Mouse (Mus musculus) MEL (cell line): ENCODE results near the gene Cenpp. TPM values are rescaled to one million over a fixed set of nuclear protein-coding genes. Genes with fewer than 3 reads are reported as not detected.

Source experiments
- DNase-seq: peaks from one replicate; pipeline ENCODE4 v3.0.0; 2011; ENCODE audit warnings: low read depth, low spot score
- H3K27ac ChIP-seq: 2 replicates; pipeline ENCODE4 v1.5.1; 2012; ENCODE audit warnings: low read depth, mild to moderate bottlenecking, control low read depth, low read length, moderate library complexity; ENCODE audit not compliant: control insufficient read depth
- H3K27me3 ChIP-seq, 2 experiments: fragments of 150-350 bp in 1 of 2; sonication (generic) in 1 of 2; 2 replicates each; pipeline ENCODE4 v1.6.1; 2012; ENCODE audit warnings: low read length in 2 of 2, mild to moderate bottlenecking in 2 of 2, improper control_type of control experiment in 1 of 2, moderate library complexity in 1 of 2; ENCODE audit not compliant: insufficient read depth in 2 of 2, control insufficient read depth in 1 of 2
- H3K36me3 ChIP-seq, 2 experiments: 2 replicates each; pipeline ENCODE4 v1.6.1; 2012 to 2014; ENCODE audit warnings: low read length in 2 of 2, improper control_type of control experiment in 1 of 2, inconsistent platforms in 1 of 2, mild to moderate bottlenecking in 1 of 2; ENCODE audit not compliant: insufficient read depth in 2 of 2, control insufficient read depth in 1 of 2
- H3K4me1 ChIP-seq, 2 experiments: fragments of 150-350 bp in 1 of 2; sonication (generic) in 1 of 2; 2 replicates each; pipeline ENCODE4 v1.6.1; 2012; ENCODE audit warnings: low read length in 2 of 2, improper control_type of control experiment in 1 of 2, mild to moderate bottlenecking in 1 of 2; ENCODE audit not compliant: insufficient read depth in 2 of 2, control insufficient read depth in 1 of 2
- H3K4me3 ChIP-seq, 2 experiments: fragments of 150-350 bp in 1 of 2; sonication (generic) in 1 of 2; 2 replicates each; pipeline ENCODE4 v1.5.1; 2012; ENCODE audit warnings: low read depth in 2 of 2, low read length in 2 of 2, mild to moderate bottlenecking in 2 of 2, moderate library complexity in 2 of 2, control low read depth in 1 of 2, improper control_type of control experiment in 1 of 2; ENCODE audit not compliant: control insufficient read depth in 1 of 2, insufficient read depth in 1 of 2
- H3K79me2 ChIP-seq: 2 replicates; pipeline ENCODE4 v1.6.1; 2012; ENCODE audit warnings: mild to moderate bottlenecking, low read length, moderate library complexity; ENCODE audit not compliant: control insufficient read depth, poor library complexity, insufficient read depth
- H3K9ac ChIP-seq: 2 replicates; pipeline ENCODE4 v1.6.1; 2012; ENCODE audit warnings: low read depth, mild to moderate bottlenecking, control low read depth, low read length, moderate library complexity; ENCODE audit not compliant: control insufficient read depth, poor library complexity, severe bottlenecking
- H3K9me3 ChIP-seq: fragments of 150-350 bp; sonication (generic); replicated peaks from 2 replicates; pipeline ENCODE4 v1.6.1; 2012; ENCODE audit warnings: mild to moderate bottlenecking, low read length, improper control_type of control experiment, moderate library complexity; ENCODE audit not compliant: insufficient read depth
- CHD1 ChIP-seq: IDR thresholded peaks from 2 replicates; pipeline ENCODE4 v1.6.1; 2012; ENCODE audit warnings: low read depth, mild to moderate bottlenecking, inconsistent platforms, low read length, improper control_type of control experiment
- CTCF ChIP-seq, 3 experiments: IDR thresholded peaks in 2 of 3; conservative IDR thresholded peaks in 1 of 3; 2 replicates each; pipeline ENCODE4 v1.5.1; 2011 to 2012; ENCODE audit warnings: low read length in 3 of 3, low read depth in 2 of 3, mild to moderate bottlenecking in 2 of 3, improper control_type of control experiment in 1 of 3, inconsistent platforms in 1 of 3, mixed read lengths in 1 of 3, moderate library complexity in 1 of 3; ENCODE audit not compliant: control insufficient read depth in 1 of 3, insufficient read depth in 1 of 3, poor library complexity in 1 of 3, severe bottlenecking in 1 of 3
- E2F4 ChIP-seq: IDR thresholded peaks from 2 replicates; pipeline ENCODE4 v1.6.1; 2011; ENCODE audit warnings: low read depth, low read length, improper control_type of control experiment, borderline replicate concordance
- EP300 ChIP-seq, 2 experiments: IDR thresholded peaks; 2 replicates each; pipeline ENCODE4 v1.6.1; 2011; ENCODE audit warnings: improper control_type of control experiment in 2 of 2, low read length in 2 of 2, low read depth in 1 of 2, mild to moderate bottlenecking in 1 of 2
- GABPA ChIP-seq: IDR thresholded peaks from 2 replicates; pipeline ENCODE4 v1.6.1; 2012; ENCODE audit warnings: low read depth, mild to moderate bottlenecking, inconsistent platforms, low read length, improper control_type of control experiment, moderate library complexity
- GATA1 ChIP-seq: IDR thresholded peaks from 2 replicates; pipeline ENCODE4 v1.6.1; 2011; ENCODE audit warnings: low read depth, low read length, improper control_type of control experiment
- HCFC1 ChIP-seq: IDR thresholded peaks from 2 replicates; pipeline ENCODE4 v1.6.1; 2012; ENCODE audit warnings: low read depth, mild to moderate bottlenecking, inconsistent platforms, low read length, improper control_type of control experiment, moderate library complexity
- JUND ChIP-seq: IDR thresholded peaks from 2 replicates; pipeline ENCODE4 v1.6.1; 2011; ENCODE audit warnings: low read depth, mild to moderate bottlenecking, improper control_type of control experiment, low read length
- MAZ ChIP-seq: IDR thresholded peaks from 2 replicates; pipeline ENCODE4 v1.6.1; 2012; ENCODE audit warnings: low read depth, mild to moderate bottlenecking, inconsistent platforms, low read length, improper control_type of control experiment
- MEF2A ChIP-seq: IDR thresholded peaks from 2 replicates; pipeline ENCODE4 v1.6.1; 2014; ENCODE audit warnings: low read depth, mild to moderate bottlenecking, inconsistent platforms, low read length, improper control_type of control experiment; ENCODE audit not compliant: poor library complexity, insufficient replicate concordance, severe bottlenecking; ENCODE audit errors: extremely low read depth
- MXI1 ChIP-seq: IDR thresholded peaks from 2 replicates; pipeline ENCODE4 v1.6.1; 2011; ENCODE audit warnings: mild to moderate bottlenecking, low read depth, low read length, improper control_type of control experiment
- NELFE ChIP-seq: IDR thresholded peaks from 2 replicates; pipeline ENCODE4 v1.6.1; 2011; ENCODE audit warnings: low read depth, low read length, improper control_type of control experiment
- NRF1 ChIP-seq: IDR thresholded peaks from 2 replicates; pipeline ENCODE4 v1.6.1; 2014; ENCODE audit warnings: low read depth, mild to moderate bottlenecking, inconsistent platforms, low read length, improper control_type of control experiment, moderate library complexity; ENCODE audit not compliant: poor library complexity, insufficient read depth, severe bottlenecking
- POLR2A ChIP-seq, 2 experiments: IDR thresholded peaks; 2 replicates each; pipeline ENCODE4 v1.6.1; 2011 to 2012; ENCODE audit warnings: low read length in 2 of 2, mild to moderate bottlenecking in 2 of 2, control low read depth in 1 of 2, improper control_type of control experiment in 1 of 2, low read depth in 1 of 2, moderate library complexity in 1 of 2; ENCODE audit not compliant: control insufficient read depth in 1 of 2, insufficient read depth in 1 of 2, poor library complexity in 1 of 2
- RAD21 ChIP-seq: IDR thresholded peaks from 2 replicates; pipeline ENCODE4 v1.6.1; 2011; ENCODE audit warnings: mild to moderate bottlenecking, low read depth, low read length, improper control_type of control experiment
- RCOR1 ChIP-seq: IDR thresholded peaks from 2 replicates; pipeline ENCODE4 v1.6.1; 2012; ENCODE audit warnings: low read depth, mild to moderate bottlenecking, inconsistent platforms, low read length, improper control_type of control experiment
- SMC3 ChIP-seq: IDR thresholded peaks from 2 replicates; pipeline ENCODE4 v1.6.1; 2011; ENCODE audit warnings: low read depth, low read length, improper control_type of control experiment
- TAL1 ChIP-seq: IDR thresholded peaks from 2 replicates; pipeline ENCODE4 v1.6.1; 2012; ENCODE audit warnings: mild to moderate bottlenecking, inconsistent platforms, low read length, moderate library complexity, mixed read lengths
- TBP ChIP-seq: IDR thresholded peaks from 2 replicates; pipeline ENCODE4 v1.8.0; 2011; ENCODE audit warnings: low read depth, low read length, improper control_type of control experiment
- TCF12 ChIP-seq: IDR thresholded peaks from 2 replicates; pipeline ENCODE4 v1.6.1; 2014; ENCODE audit warnings: low read depth, mild to moderate bottlenecking, inconsistent platforms, low read length, improper control_type of control experiment, moderate library complexity
- USF1 ChIP-seq: IDR thresholded peaks from 2 replicates; pipeline ENCODE4 v1.6.1; 2014; ENCODE audit warnings: low read depth, mild to moderate bottlenecking, inconsistent platforms, low read length, improper control_type of control experiment, moderate library complexity
- ZC3H11A ChIP-seq: IDR thresholded peaks from 2 replicates; pipeline ENCODE4 v1.6.1; 2012; ENCODE audit warnings: low read depth, mild to moderate bottlenecking, inconsistent platforms, low read length, improper control_type of control experiment
- ZKSCAN1 ChIP-seq: IDR thresholded peaks from 2 replicates; pipeline ENCODE4 v1.6.1; 2012; ENCODE audit warnings: low read depth, mild to moderate bottlenecking, inconsistent platforms, low read length, improper control_type of control experiment, moderate library complexity
- ZMIZ1 ChIP-seq: IDR thresholded peaks from 2 replicates; pipeline ENCODE4 v1.6.1; 2012; ENCODE audit warnings: low read depth, mild to moderate bottlenecking, inconsistent platforms, low read length, improper control_type of control experiment, moderate library complexity
- ZNF384 ChIP-seq: IDR thresholded peaks from 2 replicates; pipeline ENCODE4 v1.6.1; 2012; ENCODE audit warnings: low read depth, mild to moderate bottlenecking, inconsistent platforms, low read length, improper control_type of control experiment
- polyA plus RNA-seq, 2 experiments: library from polyadenylated mRNA; stranded (reverse) in 1 of 2; unstranded in 1 of 2; fragments of >175 nt in 1 of 2; fragments of >200 nt in 1 of 2; gene quantifications; 2 replicates each; pipeline versions ENCODE4 v1.2.1 to v1.2.4; 2012; ENCODE audit warnings: low replicate concordance in 2 of 2, low read depth in 1 of 2; ENCODE audit not compliant: insufficient read length in 2 of 2, insufficient read depth in 1 of 2, missing spikeins in 1 of 2
- total RNA-seq: library from RNA; depleted of rRNA; stranded (reverse); fragments of 300-350 nt; gene quantifications from 2 replicates; pipeline ENCODE4 v1.2.3, GENCODE M21; 2012

Gene Cenpp
- total and polyA plus RNA-seq, 3 experiments, result 13.2 to 17.9 TPM; not detected in 1

DNA sequence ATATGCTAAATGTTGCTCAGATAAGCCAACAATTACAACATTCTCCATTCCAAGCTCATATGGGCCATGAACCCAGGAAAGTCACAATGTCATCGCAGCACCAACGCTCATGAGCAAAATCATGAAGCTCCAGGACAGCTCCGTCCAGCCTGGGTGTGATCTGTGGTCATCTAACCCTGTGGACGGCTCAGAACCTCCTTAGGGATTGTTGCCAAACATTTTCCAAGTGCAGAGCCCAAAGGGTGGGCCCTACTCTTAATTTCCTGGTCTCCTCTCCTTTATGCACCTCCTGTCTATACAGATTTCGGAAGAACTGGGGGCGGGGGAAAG lies 179.9 kb downstream of the Cenpp start:
- Histone ChIP-seq H3K4me1 (no peaks in the 10 kb centered on the region), H3K27ac (no peak overlapping the region), H3K4me3 (no peak overlapping the region), H3K9ac (no peak overlapping the region), H3K9me3 (no peaks in the 10 kb centered on the region), H3K79me2 (no peaks in the 10 kb centered on the region), H3K36me3 (no peaks in the 10 kb centered on the region), H3K27me3 (no peaks in the 10 kb centered on the region)
- TF ChIP-seq NRF1 (no peak), RAD21 (no peak), TAL1 (no peak), MAZ (no peak), SMC3 (no peak), CHD1 (no peak)
- DNase-seq, result no peak

DNA sequence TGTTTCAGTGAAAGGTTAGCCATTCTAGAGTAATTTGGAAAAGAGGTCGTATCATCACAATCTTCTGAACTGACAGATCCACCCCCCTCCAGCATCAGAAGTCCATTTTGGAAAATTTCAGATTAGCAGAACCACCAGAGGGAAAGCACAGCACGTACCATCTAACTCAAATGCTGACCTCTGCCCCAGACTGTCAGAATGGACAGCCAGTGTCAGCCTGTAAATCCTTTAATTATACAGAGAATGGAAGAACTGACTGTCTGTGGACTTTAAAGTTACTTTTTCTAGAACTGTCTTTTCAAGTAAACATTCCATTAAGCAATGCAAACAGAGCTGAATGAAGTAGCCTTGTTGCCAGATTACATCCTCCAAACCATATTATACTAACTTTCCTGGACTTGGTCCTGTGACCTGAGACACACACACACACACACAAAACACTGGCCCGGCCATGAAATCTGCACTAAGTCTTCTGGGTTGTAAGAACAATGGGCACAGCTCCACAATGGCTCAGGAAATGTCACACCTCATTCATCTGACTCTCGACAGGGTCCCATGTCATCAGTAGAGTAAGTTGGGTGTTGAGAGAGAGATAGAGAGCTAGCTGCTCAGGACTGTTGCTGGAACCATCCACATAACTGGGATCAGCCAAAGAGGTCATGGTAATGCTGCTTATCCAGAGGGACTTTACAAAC lies 180.5 kb downstream of the Cenpp start:
- Histone ChIP-seq H3K27ac (no peak overlapping the region), H3K9ac (no peak overlapping the region), H3K4me1 (no peaks in the 10 kb centered on the region), H3K4me3 (no peak overlapping the region), H3K9me3 (no peaks in the 10 kb centered on the region)
- no peak for TF ChIP-seq ZC3H11A
- no peak for TF ChIP-seq MEF2A
- TF ChIP-seq TBP, result no peak
- TF ChIP-seq POLR2A (IDR thresholded peaks at IDR 0.05; ENCODE audit: control insufficient read depth in 1 of 2, insufficient read depth in 1 of 2, low read depth in 1 of 2, low read length in 2 of 2, poor library complexity in 1 of 2), result no peak
- TF ChIP-seq RAD21, result no peak
- no peak for TF ChIP-seq USF1
- no peak for TF ChIP-seq ZMIZ1
- no peak for TF ChIP-seq TCF12
- TF ChIP-seq, all 39 proteins: peak for 0
- Histone ChIP-seq H3K79me2 (no peaks in the 10 kb centered on the region), H3K27me3 (no peaks in the 10 kb centered on the region), H3K36me3 (no peaks in the 10 kb centered on the region)
- DNase-seq, result no peak

DNA sequence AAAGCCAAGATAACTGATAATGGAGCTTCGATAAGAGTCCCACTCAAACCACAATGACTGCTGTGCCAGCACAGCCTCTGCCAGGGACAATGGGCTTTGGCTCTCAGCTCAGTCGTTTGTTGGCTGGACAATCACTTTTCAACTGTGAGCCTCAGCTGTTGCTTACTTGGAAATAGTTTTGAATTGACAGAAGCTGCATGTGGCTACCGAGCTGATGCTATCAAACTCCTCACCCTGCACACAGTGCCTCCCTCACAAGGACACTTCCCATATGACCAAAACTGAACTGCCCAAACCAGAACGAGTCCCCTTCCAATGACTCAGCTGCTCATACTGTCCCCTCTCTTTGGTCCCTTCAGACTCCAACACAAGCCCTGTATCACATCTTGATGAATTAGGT lies 181.8 kb downstream of the Cenpp start:
- Histone ChIP-seq H3K79me2 (no peaks in the 10 kb centered on the region), H3K36me3 (no peaks in the 10 kb centered on the region), H3K4me1 (no peaks in the 10 kb centered on the region), H3K9ac (no peak overlapping the region), H3K27me3 (no peaks in the 10 kb centered on the region), H3K9me3 (no peaks in the 10 kb centered on the region), H3K4me3 (no peak overlapping the region), H3K27ac (no peak overlapping the region)
- no peak for DNase-seq
- TF ChIP-seq TBP (no peak), TCF12 (no peak), JUND (no peak), GABPA (no peak), RCOR1 (no peak), EP300 (IDR thresholded peaks at IDR 0.05; ENCODE audit: low read depth in 1 of 2, low read length in 2 of 2) (no peak), HCFC1 (no peak), TAL1 (no peak), NELFE (no peak), MXI1 (no peak), ZKSCAN1 (no peak), ZC3H11A (no peak), E2F4 (no peak), MAZ (no peak), CHD1 (no peak), ZNF384 (no peak), GATA1 (no peak), CTCF (IDR thresholded peaks at IDR 0.05 in 2 of 3, conservative IDR thresholded peaks at IDR 0.05 in 1 of 3; ENCODE audit: control insufficient read depth in 1 of 3, insufficient read depth in 1 of 3, low read depth in 2 of 3, low read length in 3 of 3, poor library complexity in 1 of 3, severe bottlenecking in 1 of 3) (no peak), ZMIZ1 (no peak), RAD21 (no peak)
